Mouse (Mus musculus) testis, adult 2 months (tissue): Measurements from ENCODE around the gene Bckdk.

Source experiments
- CTCF ChIP-seq: fragments of 200-500 bp; IDR thresholded peaks from 2 replicates; pipeline ENCODE4 v1.5.1; 2012; ENCODE audit warnings: low read depth, mild to moderate bottlenecking, inconsistent platforms, low read length, moderate library complexity; ENCODE audit not compliant: control insufficient read depth, insufficient read depth, insufficient replicate concordance
- POLR2A ChIP-seq: fragments of 200-500 bp; IDR thresholded peaks from 2 replicates; pipeline ENCODE4 v1.6.1; 2012; ENCODE audit warnings: low read depth, mild to moderate bottlenecking, inconsistent platforms, low read length, moderate library complexity; ENCODE audit not compliant: control insufficient read depth

DNA sequence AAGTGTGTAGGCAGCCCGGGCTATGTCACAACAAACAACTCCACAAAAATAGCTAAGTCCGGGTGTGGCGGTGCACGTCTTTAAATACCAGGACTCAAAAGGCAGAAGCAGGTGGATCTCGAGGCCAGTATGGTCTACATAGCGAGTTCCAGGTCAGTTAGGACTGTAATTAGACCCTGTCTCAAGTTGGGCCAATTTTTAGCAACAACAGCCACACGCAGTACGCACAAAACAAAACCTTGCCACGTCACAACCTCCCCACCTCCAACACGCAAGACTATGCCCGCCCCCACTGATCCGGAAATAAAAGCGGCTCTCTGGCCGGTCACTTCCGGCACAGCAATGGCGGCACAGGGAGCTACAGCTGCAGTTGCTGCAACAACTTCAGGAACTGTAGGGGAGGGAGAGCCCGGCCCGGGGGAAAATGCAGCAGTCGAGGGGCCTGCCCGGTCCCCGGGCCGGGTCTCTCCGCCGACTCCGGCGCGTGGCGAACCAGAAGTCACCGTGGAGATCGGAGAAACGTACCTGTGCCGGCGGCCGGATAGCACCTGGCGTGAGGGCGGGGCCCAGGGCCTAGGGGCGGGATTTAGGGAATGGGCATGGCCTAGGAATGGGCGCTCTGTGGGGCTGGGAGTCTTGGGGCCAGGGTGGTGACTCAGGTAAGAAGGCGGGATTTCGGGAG lies 8.4 kb downstream of the Bckdk start, which contains the start of gene Kat8:
- no peak for TF ChIP-seq CTCF
- TF ChIP-seq POLR2A, result peak; percentile 92
